ENCODE assay signal across 8 mouse cellular contexts in the genomic region with DNA sequence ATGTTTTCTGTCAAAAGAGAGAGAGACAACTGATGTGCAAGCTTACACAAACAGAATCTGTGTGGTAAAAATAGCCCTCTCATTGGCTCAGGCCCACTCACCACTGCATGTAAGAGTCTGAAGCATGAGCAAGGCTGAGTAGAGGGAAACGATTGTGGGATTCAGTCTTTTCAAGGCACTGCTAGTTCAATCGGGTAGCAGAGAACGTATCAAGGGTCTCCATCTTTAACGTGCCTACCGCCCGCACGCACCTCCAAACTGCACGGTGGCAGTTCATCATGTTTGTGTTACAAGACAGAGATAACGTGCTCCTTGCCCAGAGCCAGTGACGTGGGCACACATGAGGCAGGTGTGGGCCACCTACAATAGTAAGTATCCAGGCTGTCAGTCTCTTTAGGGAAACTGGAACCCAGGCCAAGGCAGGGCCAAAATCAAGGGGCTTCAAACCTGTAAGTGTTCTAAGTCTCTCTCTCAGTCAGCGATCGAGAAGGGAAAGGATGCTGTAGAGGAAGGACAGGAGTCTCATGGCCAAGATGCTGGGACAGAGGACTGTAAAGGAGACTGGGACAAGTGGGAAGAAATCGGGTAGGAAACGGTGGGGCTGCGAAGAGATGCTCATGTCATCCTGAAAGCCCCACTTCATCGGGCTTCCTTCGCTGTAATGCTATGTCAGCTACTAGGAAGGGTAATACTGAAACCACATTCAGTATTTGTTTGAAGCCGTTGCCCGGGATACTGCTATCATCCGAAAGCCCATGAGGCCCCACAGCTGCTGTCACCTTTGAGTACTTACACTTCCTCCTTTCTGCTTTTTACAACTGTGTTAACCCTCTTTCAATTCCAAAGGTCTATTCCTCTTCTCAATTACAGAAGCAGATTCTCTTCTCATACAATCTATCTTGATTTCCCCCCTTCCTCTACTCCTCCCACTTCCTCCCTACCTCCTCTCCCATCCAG. TPM values are rescaled to one million over a fixed set of nuclear protein-coding genes. Genes with fewer than 3 reads are reported as not detected.
DNase-seq lines count a peak whose midpoint lies in the region; ATAC-seq and TF ChIP-seq lines count a peak whose summit lies in the region.

No protein-coding gene starts in this region.

- no peak for ATAC-seq in lung, postnatal 0 days
- ATAC-seq in forebrain, embryonic 12.5 days (ENCODE audit: low FRiP score), result no peak

- no peak for TF ChIP-seq EP300 in lung, postnatal 0 days (IDR thresholded peaks at IDR 0.05)

- H3K27ac ChIP-seq in lung, postnatal 0 days (ENCODE audit: low read length), result no peak overlapping the region
- no peak overlapping the region for H3K27ac ChIP-seq in forebrain, embryonic 12.5 days

- TF ChIP-seq CTCF in lung, adult 2 months (IDR thresholded peaks at IDR 0.05; ENCODE audit: insufficient read depth, low read length), result no peak
- TF ChIP-seq CTCF in lung, postnatal 0 days (IDR thresholded peaks at IDR 0.05), result no peak

- no peak overlapping the region for H3K4me2 ChIP-seq in lung, postnatal 0 days (replicated peaks; ENCODE audit: low read depth, low read length)
- H3K4me2 ChIP-seq in forebrain, embryonic 12.5 days, result no peak overlapping the region

- H3K4me3 ChIP-seq in lung, adult 2 months (replicated peaks; ENCODE audit: extremely low read depth, low read depth, low read length), result no peak overlapping the region
- H3K4me3 ChIP-seq in lung, postnatal 0 days (ENCODE audit: low read depth, low read length), result no peak overlapping the region
- H3K4me3 ChIP-seq in forebrain, embryonic 12.5 days (replicated peaks), result no peak overlapping the region

- WGBS in lung, adult 2 months, result 74% methylated on average over 20 of the region's 20 CpGs
- 81% methylated on average over 20 of the region's 20 CpGs for WGBS in lung, postnatal 0 days
- 89% methylated on average over 20 of the region's 20 CpGs for WGBS in forebrain, embryonic 12.5 days

- no peak overlapping the region for H3K9ac ChIP-seq in lung, postnatal 0 days (replicated peaks; ENCODE audit: low read depth)
- no peak overlapping the region for H3K9ac ChIP-seq in forebrain, embryonic 12.5 days

- peak; percentile 35 to 47 for DNase-seq in lung, adult 18-20 months
- DNase-seq in lung, adult 2 months, result no peak
- peak; percentile 65 to 67 for DNase-seq in heart, adult 9 months (ENCODE audit: low spot score in 2 of 2)
- peak; percentile 27 for DNase-seq in lung, postnatal 0 days (ENCODE audit: low spot score)
- DNase-seq in spleen, postnatal 36 days (ENCODE audit: low spot score in 2 of 2), result peak; percentile 85 to 87
- no peak for DNase-seq in adipocyte (ENCODE audit: low spot score)
- DNase-seq in cerebellum, adult 8-10 months, result no peak

- no peaks in the 10 kb centered on the region for H3K27me3 ChIP-seq in lung, postnatal 0 days (replicated peaks; ENCODE audit: insufficient read depth, low read length)
- H3K27me3 ChIP-seq in forebrain, embryonic 12.5 days, result no peaks in the 10 kb centered on the region

- H3K9me3 ChIP-seq in lung, postnatal 0 days (ENCODE audit: low read length), result no peaks in the 10 kb centered on the region
- no peaks in the 10 kb centered on the region for H3K9me3 ChIP-seq in forebrain, embryonic 12.5 days

- no peak for TF ChIP-seq POLR2A in lung, adult 2 months (IDR thresholded peaks at IDR 0.05; ENCODE audit: borderline replicate concordance, extremely low read depth, low read depth, low read length)

- H3K4me1 ChIP-seq in lung, adult 2 months (ENCODE audit: control insufficient read depth, insufficient read depth, low read length), result peaks cover 12% of the 10 kb centered on the region
- no peaks in the 10 kb centered on the region for H3K4me1 ChIP-seq in lung, postnatal 0 days (ENCODE audit: insufficient read depth, low read depth, low read length)
- peaks cover 5% of the 10 kb centered on the region for H3K4me1 ChIP-seq in forebrain, embryonic 12.5 days

- no peaks in the 10 kb centered on the region for H3K36me3 ChIP-seq in lung, postnatal 0 days (ENCODE audit: insufficient read depth, low read length)
- peaks cover 5% of the 10 kb centered on the region; the same call in 1 of the 2 replicates for H3K36me3 ChIP-seq in forebrain, embryonic 12.5 days (replicated peaks)

RNA-seq across cellular contexts. Expression of a gene that starts 14.3 kb away (rescaled TPM):
- polyA plus RNA-seq in lung, adult 2 months (2012; rRNA removed), result 15.5 and 19.6 TPM in 2 replicates
- 30.7 and 39.2 TPM in 2 replicates for polyA plus RNA-seq in lung, postnatal 0 days (2015; fragmentation: Nextera tagmentation; extraction: Ambion mirVana)
- polyA plus RNA-seq in forebrain, embryonic 12.5 days (2016; fragmentation: Nextera tagmentation; extraction: Ambion mirVana), result 9.2 and 9.5 TPM in 2 replicates

Comparison
In these comparisons a context has a peak if more than half of its experiments do, and no peak if none do; other contexts are left out.
1. DNase-seq: peak in lung, adult 18-20 months (2 of 2), heart, adult 9 months (2 of 2), lung, postnatal 0 days (single experiment) and spleen, postnatal 36 days (2 of 2); none in lung, adult 2 months (single experiment), adipocyte (single experiment) and cerebellum, adult 8-10 months (single experiment).